Mouse (Mus musculus) CH12.LX (cell line): ENCODE measurements around the gene Pbx1. TPM values are rescaled to one million over a fixed set of nuclear protein-coding genes. Genes with fewer than 3 reads are reported as not detected.

ENCODE experiments used
- DNase-seq: peaks from one replicate; pipeline ENCODE4 v3.0.0-alpha.2; 2013; ENCODE audit errors: extremely low read depth
- H3K27ac ChIP-seq: 2 replicates; pipeline ENCODE4 v1.5.1; 2012; ENCODE audit warnings: low read depth, mild to moderate bottlenecking, control low read depth, moderate library complexity; ENCODE audit not compliant: insufficient read depth
- H3K27me3 ChIP-seq: replicated peaks from 2 replicates; pipeline ENCODE3; 2012; ENCODE audit warnings: inconsistent platforms
- H3K36me3 ChIP-seq, 2 experiments: replicated peaks in 1 of 2; 2 replicates each; pipeline versions ENCODE3 to v1.6.1; 2012; ENCODE audit warnings: inconsistent platforms in 1 of 2, low read length in 1 of 2, mild to moderate bottlenecking in 1 of 2, mixed read lengths in 1 of 2, moderate library complexity in 1 of 2; ENCODE audit not compliant: control insufficient read depth in 1 of 2, insufficient read depth in 1 of 2
- H3K4me1 ChIP-seq, 2 experiments: 2 replicates each; pipeline ENCODE4 v1.6.1; 2012; ENCODE audit warnings: inconsistent platforms in 1 of 2, moderate library complexity in 1 of 2; ENCODE audit not compliant: insufficient read depth in 2 of 2, control insufficient read depth in 1 of 2
- H3K4me2 ChIP-seq: 2 replicates; pipeline ENCODE4 v1.6.1; 2012; ENCODE audit warnings: low read depth, mild to moderate bottlenecking, control low read depth; ENCODE audit not compliant: poor library complexity, insufficient read depth, severe bottlenecking
- H3K4me3 ChIP-seq, 3 experiments: fragments of 150-350 bp in 1 of 3; sonication (generic) in 1 of 3; replicated peaks in 1 of 3; 2 replicates each; pipeline versions ENCODE3 to v1.5.1; 2011 to 2012; ENCODE audit warnings: low read depth in 2 of 3, low read length in 2 of 3, mild to moderate bottlenecking in 2 of 3, moderate library complexity in 2 of 3, control low read depth in 1 of 3, improper control_type of control experiment in 1 of 3, inconsistent platforms in 1 of 3, mixed read lengths in 1 of 3; ENCODE audit not compliant: poor library complexity in 1 of 3
- H3K79me2 ChIP-seq: replicated peaks from 2 replicates; pipeline ENCODE4 v1.6.1; 2012; ENCODE audit warnings: mild to moderate bottlenecking, moderate library complexity; ENCODE audit not compliant: control insufficient read depth, poor library complexity, insufficient read depth, severe bottlenecking; ENCODE audit errors: extremely low read depth
- H3K9ac ChIP-seq: 2 replicates; pipeline ENCODE4 v1.6.1; 2012; ENCODE audit warnings: low read depth, mild to moderate bottlenecking, control low read depth, moderate library complexity; ENCODE audit not compliant: insufficient read depth
- H3K9me3 ChIP-seq: replicated peaks from 2 replicates; pipeline ENCODE3; 2012; ENCODE audit warnings: low read length, inconsistent platforms, mixed read lengths
- BHLHE40 ChIP-seq: IDR thresholded peaks from 2 replicates; pipeline ENCODE4 v1.6.1; 2011; ENCODE audit warnings: mild to moderate bottlenecking, low read depth, low read length, improper control_type of control experiment
- CHD2 ChIP-seq: IDR thresholded peaks from 2 replicates; pipeline ENCODE4 v1.6.1; 2011; ENCODE audit warnings: low read length, improper control_type of control experiment
- CTCF ChIP-seq, 2 experiments: IDR thresholded peaks in 1 of 2; conservative IDR thresholded peaks in 1 of 2; 2 replicates each; pipeline ENCODE4 v1.5.1; 2011 to 2012; ENCODE audit warnings: low read depth in 2 of 2, low read length in 2 of 2, improper control_type of control experiment in 1 of 2, inconsistent platforms in 1 of 2, mild to moderate bottlenecking in 1 of 2, moderate library complexity in 1 of 2
- E2F4 ChIP-seq: IDR thresholded peaks from 2 replicates; pipeline ENCODE4 v1.6.1; 2011; ENCODE audit warnings: low read depth, low read length, improper control_type of control experiment; ENCODE audit not compliant: insufficient replicate concordance
- ETS1 ChIP-seq: conservative IDR thresholded peaks from 2 replicates; pipeline ENCODE4 v1.6.1; 2012; ENCODE audit warnings: low read depth, mild to moderate bottlenecking, inconsistent platforms, low read length, improper control_type of control experiment, moderate library complexity
- HCFC1 ChIP-seq: IDR thresholded peaks from 2 replicates; pipeline ENCODE4 v1.6.1; 2012; ENCODE audit warnings: low read depth, mild to moderate bottlenecking, inconsistent platforms, low read length, improper control_type of control experiment
- IRF4 ChIP-seq: IDR thresholded peaks from 2 replicates; pipeline ENCODE4 v1.6.1; 2014; ENCODE audit warnings: low read depth, mild to moderate bottlenecking, inconsistent platforms, low read length, improper control_type of control experiment
- JUND ChIP-seq: conservative IDR thresholded peaks from 2 replicates; pipeline ENCODE4 v1.6.1; 2011; ENCODE audit warnings: low read depth, low read length, improper control_type of control experiment
- KAT2A ChIP-seq: IDR thresholded peaks from 2 replicates; pipeline ENCODE4 v1.6.1; 2012; ENCODE audit warnings: low read length, improper control_type of control experiment, inconsistent platforms; ENCODE audit not compliant: insufficient replicate concordance
- MAFK ChIP-seq: IDR thresholded peaks from 2 replicates; pipeline ENCODE4 v1.6.1; 2011; ENCODE audit warnings: low read length, improper control_type of control experiment; ENCODE audit not compliant: insufficient replicate concordance
- MAX ChIP-seq: IDR thresholded peaks from 2 replicates; pipeline ENCODE4 v1.6.1; 2011; ENCODE audit warnings: low read length, improper control_type of control experiment
- MAZ ChIP-seq: IDR thresholded peaks from 2 replicates; pipeline ENCODE4 v1.6.1; 2012; ENCODE audit warnings: low read depth, mild to moderate bottlenecking, inconsistent platforms, low read length, improper control_type of control experiment, moderate library complexity
- NELFE ChIP-seq: IDR thresholded peaks from 2 replicates; pipeline ENCODE4 v1.6.1; 2011; ENCODE audit warnings: low read depth, low read length, improper control_type of control experiment
- NRF1 ChIP-seq: IDR thresholded peaks from 2 replicates; pipeline ENCODE4 v1.6.1; 2014; ENCODE audit warnings: low read depth, mild to moderate bottlenecking, inconsistent platforms, low read length, improper control_type of control experiment, moderate library complexity
- PAX5 ChIP-seq: IDR thresholded peaks from 2 replicates; pipeline ENCODE4 v1.6.1; 2012; ENCODE audit warnings: low read length, inconsistent platforms, mixed read lengths
- POLR2AphosphoS2 ChIP-seq: IDR thresholded peaks from 2 replicates; pipeline ENCODE4 v1.6.1; 2011; ENCODE audit warnings: low read depth, low read length, improper control_type of control experiment
- RCOR1 ChIP-seq: conservative IDR thresholded peaks from 2 replicates; pipeline ENCODE4 v1.6.1; 2012; ENCODE audit warnings: low read depth, mild to moderate bottlenecking, inconsistent platforms, low read length, improper control_type of control experiment
- SIN3A ChIP-seq: IDR thresholded peaks from 2 replicates; pipeline ENCODE4 v1.6.1; 2012; ENCODE audit warnings: low read length, improper control_type of control experiment, inconsistent platforms
- SMC3 ChIP-seq: IDR thresholded peaks from 2 replicates; pipeline ENCODE4 v1.6.1; 2011; ENCODE audit warnings: low read depth, low read length, improper control_type of control experiment
- TBP ChIP-seq: conservative IDR thresholded peaks from 2 replicates; pipeline ENCODE4 v1.6.1; 2011; ENCODE audit warnings: low read depth, low read length, improper control_type of control experiment
- USF1 ChIP-seq: IDR thresholded peaks from 2 replicates; pipeline ENCODE4 v1.6.1; 2014; ENCODE audit warnings: low read depth, mild to moderate bottlenecking, inconsistent platforms, low read length, improper control_type of control experiment
- USF2 ChIP-seq: conservative IDR thresholded peaks from 2 replicates; pipeline ENCODE4 v1.6.1; 2011; ENCODE audit warnings: low read depth, low read length, improper control_type of control experiment
- ZC3H11A ChIP-seq: IDR thresholded peaks from 2 replicates; pipeline ENCODE4 v1.6.1; 2012; ENCODE audit warnings: low read depth, mild to moderate bottlenecking, inconsistent platforms, low read length, improper control_type of control experiment
- ZKSCAN1 ChIP-seq: IDR thresholded peaks from 2 replicates; pipeline ENCODE4 v1.6.1; 2012; ENCODE audit warnings: low read depth, inconsistent platforms, low read length, improper control_type of control experiment, borderline replicate concordance
- ZMIZ1 ChIP-seq: IDR thresholded peaks from 2 replicates; pipeline ENCODE4 v1.6.1; 2012; ENCODE audit warnings: low read depth, mild to moderate bottlenecking, inconsistent platforms, low read length, improper control_type of control experiment
- dilution Hi-C: fragments of 300-500 bp; cut with MboI; formaldehyde crosslinking; loops from 2 replicates; pipeline ENCODE4 v1.14.3; 2020; ENCODE audit warnings: low sequenced_read_pairs; ENCODE audit not compliant: extremely low pct_unique_long_range_greater_than_20kb, extremely low pct_ligation_motif_present
- in situ Hi-C: fragments of 300-500 bp; cut with MboI; formaldehyde crosslinking; loops from 3 replicates; pipeline ENCODE4 v1.14.3; 2019; ENCODE audit warnings: low sequenced_read_pairs, low pct_ligation_motif_present, low pct_unique_long_range_greater_than_20kb, mixed read lengths
- polyA plus RNA-seq: library from polyadenylated mRNA; unstranded; fragments of >175 nt; gene quantifications from 2 replicates; pipeline ENCODE4 v1.2.1, GENCODE M21; 2012; ENCODE audit warnings: low read depth; ENCODE audit not compliant: insufficient read length
- total RNA-seq, 2 experiments: library from RNA; depleted of rRNA; stranded (reverse); fragments of 300-350 nt in 1 of 2; fragments of >200 nt in 1 of 2; gene quantifications; 2 replicates each; pipeline ENCODE4 v1.2.3; 2012 to 2014

The Pbx1 gene
- total and polyA plus RNA-seq, 3 experiments: not detected

- DNase-seq: no peak
- Histone ChIP-seq H3K4me2 (no peak overlapping the region), H3K9ac (no peak overlapping the region), H3K4me3 (no peak overlapping the region), H3K27ac (no peak overlapping the region), H3K4me1 (no peaks in the 10 kb centered on the region), H3K9me3 (peaks cover 66% of the 10 kb centered on the region), H3K36me3 (no peaks in the 10 kb centered on the region), H3K79me2 (no peaks in the 10 kb centered on the region), H3K27me3 (no peaks in the 10 kb centered on the region)
- dilution Hi-C loops: no loop called here
- in situ Hi-C loops: no loop called here
- TF ChIP-seq SIN3A (no peak), CTCF (conservative IDR thresholded peaks at IDR 0.05 in 1 of 2, IDR thresholded peaks at IDR 0.05 in 1 of 2; ENCODE audit: low read depth in 2 of 2, low read length in 2 of 2) (no peak), MAZ (no peak), IRF4 (no peak), ZC3H11A (no peak), MAFK (no peak), ZKSCAN1 (no peak), BHLHE40 (no peak), JUND (no peak), USF1 (no peak), KAT2A (no peak), ETS1 (no peak), RCOR1 (no peak), USF2 (no peak), POLR2AphosphoS2 (no peak), ZMIZ1 (no peak)
Measured at GRCm38 (mm10) chr1:168295782-168296181, 136.3 kb downstream of the Pbx1 start.

GRCm38 (mm10) chr1:168293673-168294072, 138.4 kb downstream of the Pbx1 start:
- Histone ChIP-seq H3K27me3 (no peaks in the 10 kb centered on the region), H3K4me2 (no peak overlapping the region), H3K4me1 (no peaks in the 10 kb centered on the region), H3K36me3 (no peaks in the 10 kb centered on the region), H3K4me3 (no peak overlapping the region), H3K27ac (no peak overlapping the region), H3K9ac (no peak overlapping the region), H3K9me3 (peaks cover 70% of the 10 kb centered on the region), H3K79me2 (no peaks in the 10 kb centered on the region)
- DNase-seq: no peak
- dilution Hi-C loops (no loop called here), in situ Hi-C loops (no loop called here)
- TF ChIP-seq SIN3A (no peak), NRF1 (no peak), TBP (no peak), HCFC1 (no peak), CTCF (conservative IDR thresholded peaks at IDR 0.05 in 1 of 2, IDR thresholded peaks at IDR 0.05 in 1 of 2; ENCODE audit: low read depth in 2 of 2, low read length in 2 of 2) (no peak), SMC3 (no peak), USF1 (no peak), MAX (no peak), KAT2A (no peak), MAFK (no peak), BHLHE40 (no peak), ZKSCAN1 (no peak), CHD2 (no peak), E2F4 (no peak), ZMIZ1 (no peak), IRF4 (no peak), NELFE (no peak), PAX5 (no peak), ZC3H11A (no peak)
